Mouse (Mus musculus): Measurements from ENCODE around the gene Olfr1494. TPM values are rescaled to one million over a fixed set of nuclear protein-coding genes. Genes with fewer than 3 reads are reported as not detected.

The Olfr1494 gene
- not detected for total RNA-seq (2023)

DNA sequence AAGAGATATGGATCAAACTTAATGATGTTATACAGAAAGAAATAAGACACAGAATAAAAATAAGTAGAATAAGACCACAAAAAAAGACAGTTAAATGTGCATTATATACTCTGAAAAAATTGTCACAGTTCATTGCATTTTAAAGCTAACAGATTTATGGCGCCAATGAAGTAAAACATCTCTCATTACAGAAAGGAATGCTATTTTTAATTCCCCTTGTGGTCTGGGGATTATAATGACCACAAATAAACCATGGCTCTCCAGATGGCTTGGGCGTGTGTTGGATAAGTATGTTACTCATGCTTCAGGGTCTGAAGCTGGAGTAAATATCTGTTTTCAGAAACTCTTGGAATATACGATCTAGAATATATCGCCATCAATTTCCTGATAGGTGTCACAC lies at the start of gene Olfr1494:
Gene Olfr1494, plus strand, starts transcription at position 301 of the 400 bp plus-strand sequence.

GRCm38 (mm10) chr19:13696968-13697367 lies 42.6 kb upstream of the Olfr1494 start, which contains the start of gene Olfr1491:
Gene Olfr1491, plus strand, starts transcription at chr19:13697268.

GRCm38 (mm10) chr19:13722978-13723377 lies 16.6 kb upstream of the Olfr1494 start, which contains the start of gene Olfr1493-ps1:
Gene Olfr1493-ps1, plus strand, starts transcription at chr19:13723278.

GRCm38 (mm10) chr19:13764306-13764705 lies 24.8 kb downstream of the Olfr1494 start, which contains the start of gene Olfr1495:
Gene Olfr1495, plus strand, starts transcription at chr19:13764606.

DNA sequence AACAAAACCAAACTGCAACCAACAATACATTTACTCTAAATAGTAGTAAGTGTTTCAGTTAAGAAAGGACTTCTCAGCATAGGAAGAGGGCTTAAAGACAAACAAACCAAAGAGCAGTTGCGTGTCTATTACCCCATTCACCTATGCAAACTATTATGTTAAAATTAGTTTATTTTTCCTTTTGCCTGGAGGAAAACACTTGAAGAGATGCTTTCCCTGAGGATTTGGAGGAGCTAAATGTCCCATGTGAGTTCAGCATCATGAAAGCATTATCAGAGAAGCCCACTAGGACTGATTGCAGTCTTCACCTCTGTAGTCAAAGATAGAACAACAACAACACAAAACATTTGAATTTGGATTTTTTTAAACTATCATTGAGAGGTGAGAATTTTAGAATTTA lies 38.0 kb downstream of the Olfr1494 start, which contains the start of gene Olfr1496:
Gene Olfr1496, plus strand, starts transcription at position 301 of the 400 bp plus-strand sequence.

DNA sequence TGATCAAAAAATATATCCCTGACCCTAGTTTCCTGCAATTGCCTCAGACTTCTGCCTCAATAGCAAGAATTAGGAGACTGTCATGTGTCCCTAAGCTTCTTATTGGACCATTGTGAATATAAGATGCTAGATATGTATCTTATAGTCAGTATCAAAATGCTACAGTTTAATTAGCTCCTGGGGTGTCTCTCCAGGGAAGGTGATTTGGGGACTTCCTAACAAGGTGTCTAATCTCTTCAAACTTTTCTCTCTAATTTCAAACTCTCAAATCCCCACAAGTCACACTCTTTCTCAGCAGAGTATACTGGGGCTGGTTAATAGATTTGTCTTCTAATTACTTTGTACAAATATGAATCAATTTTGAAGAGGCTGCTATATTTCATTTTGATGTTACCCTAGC lies 58.6 kb downstream of the Olfr1494 start, which contains the start of gene Olfr1497:
Gene Olfr1497, minus strand, starts transcription at position 101 of the 400 bp plus-strand sequence.

Other genes starting within 250 kb of the Olfr1494 start
- not detected for gene Olfr1477, start 239.2 kb upstream of the Olfr1494 start, total RNA-seq (2023)
- not detected for gene Olfr1480, start 211.8 kb upstream of the Olfr1494 start, total RNA-seq (2023)
- not detected for gene Olfr1484, start 156.2 kb upstream of the Olfr1494 start, total RNA-seq (2023)
- gene Olfr1487, start 122.4 kb upstream of the Olfr1494 start, total RNA-seq (2023) = not detected
- not detected for gene Olfr1489, start 108.1 kb upstream of the Olfr1494 start, total RNA-seq (2023)
- not detected for gene Olfr1490, start 88.6 kb upstream of the Olfr1494 start, total RNA-seq (2023)
- not detected for gene Olfr1491, start 42.5 kb upstream of the Olfr1494 start, total RNA-seq (2023)
- gene Olfr1493-ps1, start 16.4 kb upstream of the Olfr1494 start, total RNA-seq (2023) = not detected
- not detected for gene Olfr1495, start 24.9 kb downstream of the Olfr1494 start, total RNA-seq (2023)
- gene Olfr1496, start 38.1 kb downstream of the Olfr1494 start, total RNA-seq (2023) = not detected
- not detected for gene Olfr1497, start 58.5 kb downstream of the Olfr1494 start, total RNA-seq (2023)
- gene Olfr1499, start 79.7 kb downstream of the Olfr1494 start, total RNA-seq (2023) = not detected
- gene Olfr1500, start 90.8 kb downstream of the Olfr1494 start, total RNA-seq (2023) = not detected
- not detected for gene Olfr1501, start 111.0 kb downstream of the Olfr1494 start, total RNA-seq (2023)
- not detected for gene Olfr1502, start 122.1 kb downstream of the Olfr1494 start, total RNA-seq (2023)
- not detected for gene Olfr1504, start 158.2 kb downstream of the Olfr1494 start, total RNA-seq (2023)
- gene Olfr1505, start 173.8 kb downstream of the Olfr1494 start, total RNA-seq (2023) = not detected